Mouse (Mus musculus): Measurements from ENCODE around the gene Gpn3. TPM values are rescaled to one million over a fixed set of nuclear protein-coding genes. Genes with fewer than 3 reads are reported as not detected.
A peak's percentile ranks its signal among the peaks of the same experiment; 100 is the strongest.

The Gpn3 gene
- 3.3 and 5.1 TPM in 2 replicates for polyA plus RNA-seq (2012)

DNA sequence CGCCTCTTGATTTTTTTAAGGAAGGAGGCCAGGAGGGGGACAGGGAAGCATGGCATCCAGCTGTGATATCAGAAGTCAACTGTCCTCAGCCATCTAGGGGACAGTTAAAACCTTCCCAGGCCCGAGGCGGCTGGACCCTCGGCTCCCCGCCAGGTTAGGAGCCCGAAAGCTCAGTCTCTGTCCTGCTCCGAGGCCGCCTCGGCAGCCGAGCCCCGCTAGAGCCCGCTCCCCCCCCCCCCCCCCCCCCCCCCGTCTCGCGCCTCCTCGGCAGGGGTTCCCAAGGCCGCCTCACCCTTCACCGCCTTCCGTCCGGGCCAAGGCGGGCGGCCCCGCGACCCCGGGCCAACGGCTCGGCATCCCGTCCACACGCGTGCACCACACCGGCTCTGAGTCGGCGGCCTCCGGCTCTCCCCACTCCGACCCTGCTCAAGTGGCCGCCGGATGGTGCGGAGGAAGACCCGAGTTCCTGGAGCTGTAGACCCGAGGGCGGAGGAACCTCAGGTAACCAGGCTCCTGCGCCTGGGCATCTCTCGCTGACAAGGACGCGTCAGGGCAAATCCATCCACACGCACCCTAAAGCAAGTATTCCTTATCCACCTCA is at the start of gene Gpn3:
Gpn3 (plus strand) TSS at position 286 of the 601 bp plus-strand sequence.
- Histone ChIP-seq H3K36me3 (ENCODE audit: control insufficient read depth) (peaks cover 65% of the 10 kb centered on the region), H3K9me3 (ENCODE audit: control insufficient read depth, low read length) (no peaks in the 10 kb centered on the region), H3K27me3 (ENCODE audit: control insufficient read depth) (no peaks in the 10 kb centered on the region), H3K4me1 (ENCODE audit: control insufficient read depth) (peaks cover 30% of the 10 kb centered on the region), H3K4me3 (replicated peaks) (peak within 1 kb of the TSS; percentile 66)
- no peak for TF ChIP-seq TAL1 (IDR thresholded peaks at IDR 0.05; ENCODE audit: low read length)
- no peak for TF ChIP-seq GATA1 (IDR thresholded peaks at IDR 0.05; ENCODE audit: low read length)

DNA sequence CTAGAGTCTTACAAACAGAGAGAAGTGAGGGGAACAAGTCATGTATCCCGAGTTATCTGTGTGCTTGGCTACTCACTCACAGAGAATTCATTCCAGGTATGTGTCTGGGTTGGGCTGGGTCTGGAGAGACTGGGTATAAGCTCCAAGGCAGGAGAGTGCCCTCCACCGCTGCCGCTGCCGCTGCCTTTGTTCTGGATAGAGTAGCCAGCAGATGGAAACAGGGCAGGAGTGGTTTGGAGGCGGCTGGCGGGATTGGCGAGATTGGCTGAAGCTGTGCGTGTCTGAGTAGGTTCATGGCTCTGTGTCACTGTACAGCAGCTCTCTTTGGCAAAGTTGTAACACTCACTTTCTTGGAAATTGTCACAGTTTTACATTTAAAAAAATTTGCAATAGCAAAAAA is 48.2 kb upstream of the Gpn3 start:
- Histone ChIP-seq H3K4me3 (replicated peaks) (no peak overlapping the region), H3K36me3 (ENCODE audit: control insufficient read depth) (peaks cover 65% of the 10 kb centered on the region), H3K9me3 (ENCODE audit: control insufficient read depth, low read length) (no peaks in the 10 kb centered on the region), H3K4me1 (ENCODE audit: control insufficient read depth) (no peaks in the 10 kb centered on the region), H3K27me3 (ENCODE audit: control insufficient read depth) (no peaks in the 10 kb centered on the region)
- no peak for TF ChIP-seq TAL1 (IDR thresholded peaks at IDR 0.05; ENCODE audit: low read length)
- TF ChIP-seq GATA1 (IDR thresholded peaks at IDR 0.05; ENCODE audit: low read length), result no peak

DNA sequence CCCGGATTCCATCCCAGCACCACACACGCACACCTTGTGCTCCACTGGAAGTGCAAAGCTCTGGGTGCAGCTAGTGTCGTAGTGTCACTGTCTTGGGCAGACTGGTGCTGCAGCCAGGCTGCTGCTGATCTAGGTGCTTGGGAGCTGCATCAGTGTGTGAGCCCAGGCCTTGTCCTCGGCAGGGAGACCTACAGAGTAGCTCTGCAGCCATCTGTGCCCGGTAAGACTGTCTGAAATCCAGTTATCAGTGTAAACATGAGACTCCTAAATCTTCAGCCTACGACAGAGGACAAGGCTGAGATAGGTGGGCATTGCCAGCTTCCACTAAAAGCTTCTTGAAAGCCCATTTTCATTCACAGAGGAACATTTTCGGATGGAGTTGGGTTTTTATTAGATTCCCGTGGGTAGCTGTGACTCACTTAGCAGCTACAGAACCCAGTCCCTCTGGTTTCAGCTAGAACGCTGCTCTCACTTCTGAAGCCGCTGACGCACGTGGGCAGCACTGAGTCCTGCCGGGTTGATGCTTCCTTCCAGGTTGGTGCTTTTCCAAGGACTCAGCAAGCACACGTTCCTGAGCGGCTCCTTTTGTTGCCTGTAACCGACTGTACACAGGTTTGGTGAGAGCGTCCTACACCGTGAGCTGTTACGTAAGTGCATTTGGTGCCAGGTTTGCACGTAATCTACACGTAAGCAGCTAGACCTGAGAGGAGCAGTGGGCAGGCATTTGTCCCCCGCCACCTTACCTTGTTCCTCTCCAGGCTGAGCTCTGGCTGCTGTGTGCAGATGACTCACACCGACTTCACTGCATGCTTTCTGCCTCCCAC is 46.9 kb upstream of the Gpn3 start:
- Histone ChIP-seq H3K27me3 (ENCODE audit: control insufficient read depth) (no peaks in the 10 kb centered on the region), H3K4me3 (replicated peaks) (no peak overlapping the region), H3K4me1 (ENCODE audit: control insufficient read depth) (no peaks in the 10 kb centered on the region), H3K9me3 (ENCODE audit: control insufficient read depth, low read length) (no peaks in the 10 kb centered on the region), H3K36me3 (ENCODE audit: control insufficient read depth) (peaks cover 61% of the 10 kb centered on the region)
- no peak for TF ChIP-seq TAL1 (IDR thresholded peaks at IDR 0.05; ENCODE audit: low read length)
- no peak for TF ChIP-seq GATA1 (IDR thresholded peaks at IDR 0.05; ENCODE audit: low read length)

DNA sequence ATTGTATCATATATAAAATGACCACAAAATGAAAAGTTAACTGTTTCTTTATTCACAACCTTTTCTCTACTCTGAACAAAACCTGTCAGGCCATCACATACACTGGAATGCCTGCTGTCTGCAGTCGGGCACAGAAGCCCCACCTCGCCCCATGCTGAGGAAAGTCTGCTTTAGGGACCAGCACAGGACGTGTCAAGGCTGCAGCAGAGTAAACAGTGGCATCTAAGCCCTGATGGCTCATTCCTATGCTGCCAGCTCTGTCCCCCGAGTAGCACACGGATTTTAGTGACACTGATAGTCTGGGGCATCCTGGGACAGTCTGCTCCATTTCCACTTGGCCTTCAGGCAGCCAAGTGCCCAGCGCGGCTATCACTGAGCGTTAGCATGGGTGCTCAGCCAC is 46.2 kb upstream of the Gpn3 start:
- Histone ChIP-seq H3K9me3 (ENCODE audit: control insufficient read depth, low read length) (no peaks in the 10 kb centered on the region), H3K27me3 (ENCODE audit: control insufficient read depth) (no peaks in the 10 kb centered on the region), H3K36me3 (ENCODE audit: control insufficient read depth) (peaks cover 54% of the 10 kb centered on the region), H3K4me3 (replicated peaks) (no peak overlapping the region), H3K4me1 (ENCODE audit: control insufficient read depth) (no peaks in the 10 kb centered on the region)
- TF ChIP-seq TAL1 (IDR thresholded peaks at IDR 0.05; ENCODE audit: low read length) (no peak), GATA1 (IDR thresholded peaks at IDR 0.05; ENCODE audit: low read length) (no peak)

DNA sequence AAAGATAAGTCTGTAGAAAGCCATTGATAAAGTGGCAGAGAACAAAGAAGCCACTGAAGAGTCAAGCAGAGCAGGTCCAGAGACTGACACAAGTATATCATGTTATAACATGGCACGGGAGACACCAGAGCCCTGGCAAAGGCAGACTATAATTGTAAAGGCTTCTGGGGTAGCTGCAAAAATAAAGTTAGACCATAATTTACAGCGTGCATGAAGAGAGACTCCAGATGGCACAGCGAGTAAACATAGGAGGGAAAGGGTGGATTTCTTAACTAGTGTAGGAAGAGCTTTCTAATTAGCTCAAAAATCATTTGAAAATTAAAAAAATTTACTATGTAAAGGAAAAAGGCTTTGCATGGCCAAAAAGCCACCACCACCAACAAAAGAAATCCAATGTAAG is 44.4 kb upstream of the Gpn3 start:
- H3K4me3 ChIP-seq (replicated peaks), result no peak overlapping the region
- H3K9me3 ChIP-seq (ENCODE audit: control insufficient read depth, low read length), result no peaks in the 10 kb centered on the region
- H3K27me3 ChIP-seq (ENCODE audit: control insufficient read depth), result no peaks in the 10 kb centered on the region
- H3K36me3 ChIP-seq (ENCODE audit: control insufficient read depth), result peaks cover 37% of the 10 kb centered on the region
- H3K4me1 ChIP-seq (ENCODE audit: control insufficient read depth), result no peaks in the 10 kb centered on the region
- TF ChIP-seq GATA1 (IDR thresholded peaks at IDR 0.05; ENCODE audit: low read length) (no peak), TAL1 (IDR thresholded peaks at IDR 0.05; ENCODE audit: low read length) (no peak)

DNA sequence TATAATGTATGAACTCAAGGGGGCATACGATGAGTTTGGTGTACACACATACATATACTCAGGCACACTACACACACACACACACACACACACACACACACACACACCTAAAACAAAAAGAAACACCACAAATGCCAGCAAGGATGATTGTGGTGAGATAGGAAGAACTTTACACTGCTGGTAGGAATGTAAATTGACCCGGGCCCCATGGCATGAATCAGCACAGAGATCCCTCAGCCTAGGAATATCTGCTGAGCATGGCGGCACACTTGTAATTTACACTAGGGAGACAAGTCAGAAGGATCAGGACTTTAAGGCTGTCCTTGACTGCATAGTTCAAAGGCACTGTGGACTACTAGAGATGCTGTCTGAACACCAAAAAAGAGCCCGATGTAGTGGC is 41.4 kb upstream of the Gpn3 start:
- H3K27me3 ChIP-seq (ENCODE audit: control insufficient read depth), result no peaks in the 10 kb centered on the region
- no peak for TF ChIP-seq TAL1 (IDR thresholded peaks at IDR 0.05; ENCODE audit: low read length)
- TF ChIP-seq GATA1 (IDR thresholded peaks at IDR 0.05; ENCODE audit: low read length), result no peak
- H3K4me3 ChIP-seq (replicated peaks), result no peak overlapping the region
- peaks cover 3% of the 10 kb centered on the region for H3K4me1 ChIP-seq (ENCODE audit: control insufficient read depth)
- H3K9me3 ChIP-seq (ENCODE audit: control insufficient read depth, low read length), result no peaks in the 10 kb centered on the region
- H3K36me3 ChIP-seq (ENCODE audit: control insufficient read depth), result peaks cover 16% of the 10 kb centered on the region

DNA sequence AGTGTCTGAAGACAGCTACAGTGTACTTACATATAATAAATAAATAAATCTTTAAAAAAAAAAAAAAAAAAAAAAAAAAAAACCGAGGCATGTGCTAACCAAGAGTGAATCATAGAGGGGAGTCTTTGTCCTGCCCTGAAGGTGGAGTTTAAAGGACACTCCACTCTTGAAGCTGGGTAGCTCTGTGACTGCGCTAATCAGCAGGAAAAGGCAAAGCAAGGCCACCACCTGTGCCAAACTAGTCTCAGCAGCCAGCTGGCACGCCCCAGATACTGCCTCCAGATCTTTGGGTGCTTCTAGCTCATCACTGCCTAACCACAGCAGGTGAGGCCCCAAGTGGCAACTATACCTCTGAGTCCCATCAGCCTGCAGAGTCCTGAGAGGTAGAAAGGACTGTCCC is 37.0 kb upstream of the Gpn3 start:
- Histone ChIP-seq H3K4me3 (replicated peaks) (no peak overlapping the region), H3K9me3 (ENCODE audit: control insufficient read depth, low read length) (no peaks in the 10 kb centered on the region), H3K27me3 (ENCODE audit: control insufficient read depth) (no peaks in the 10 kb centered on the region), H3K36me3 (ENCODE audit: control insufficient read depth) (no peaks in the 10 kb centered on the region; the same call in 1 of the 2 replicates), H3K4me1 (ENCODE audit: control insufficient read depth) (peaks cover 5% of the 10 kb centered on the region)
- TF ChIP-seq TAL1 (IDR thresholded peaks at IDR 0.05; ENCODE audit: low read length) (no peak), GATA1 (IDR thresholded peaks at IDR 0.05; ENCODE audit: low read length) (no peak)

DNA sequence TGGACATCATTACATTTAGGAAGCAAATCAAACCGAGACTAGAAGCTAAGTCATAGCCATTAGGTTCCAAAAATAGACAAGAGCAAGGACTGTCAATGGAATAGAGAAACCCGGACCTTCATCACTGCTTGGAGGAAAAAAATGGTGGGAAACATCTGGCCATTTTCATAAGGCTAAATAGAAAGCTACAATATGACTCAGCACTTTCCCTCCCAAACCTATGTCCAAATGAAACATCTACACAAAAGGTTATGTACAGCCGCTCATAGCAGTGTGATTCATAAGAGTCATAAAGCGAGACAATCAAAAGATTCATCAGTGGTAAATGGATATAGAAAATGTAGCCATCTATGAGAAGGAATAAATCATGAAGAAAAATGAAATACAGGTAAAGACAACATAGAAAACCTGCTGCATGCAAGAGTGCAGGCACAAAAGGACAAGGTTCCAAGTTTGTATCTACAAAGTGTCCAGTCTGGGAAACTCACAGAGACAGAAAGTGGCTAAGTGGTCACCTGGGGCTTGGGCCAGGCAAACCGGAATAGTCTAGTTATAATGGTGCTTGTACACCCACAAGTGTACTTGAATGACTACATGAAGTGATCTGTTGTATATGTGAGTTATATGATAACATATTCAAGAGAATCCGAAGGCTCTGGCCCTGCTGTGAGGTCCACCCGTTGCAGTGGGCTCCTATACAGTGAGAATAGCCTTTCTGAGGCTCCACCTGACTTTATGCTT is 35.0 kb upstream of the Gpn3 start:
- no peak for TF ChIP-seq GATA1 (IDR thresholded peaks at IDR 0.05; ENCODE audit: low read length)
- TF ChIP-seq TAL1 (IDR thresholded peaks at IDR 0.05; ENCODE audit: low read length), result no peak
- Histone ChIP-seq H3K4me1 (ENCODE audit: control insufficient read depth) (peaks cover 5% of the 10 kb centered on the region), H3K4me3 (replicated peaks) (no peak overlapping the region), H3K36me3 (ENCODE audit: control insufficient read depth) (no peaks in the 10 kb centered on the region; the same call in 1 of the 2 replicates), H3K27me3 (ENCODE audit: control insufficient read depth) (no peaks in the 10 kb centered on the region), H3K9me3 (ENCODE audit: control insufficient read depth, low read length) (no peaks in the 10 kb centered on the region)

DNA sequence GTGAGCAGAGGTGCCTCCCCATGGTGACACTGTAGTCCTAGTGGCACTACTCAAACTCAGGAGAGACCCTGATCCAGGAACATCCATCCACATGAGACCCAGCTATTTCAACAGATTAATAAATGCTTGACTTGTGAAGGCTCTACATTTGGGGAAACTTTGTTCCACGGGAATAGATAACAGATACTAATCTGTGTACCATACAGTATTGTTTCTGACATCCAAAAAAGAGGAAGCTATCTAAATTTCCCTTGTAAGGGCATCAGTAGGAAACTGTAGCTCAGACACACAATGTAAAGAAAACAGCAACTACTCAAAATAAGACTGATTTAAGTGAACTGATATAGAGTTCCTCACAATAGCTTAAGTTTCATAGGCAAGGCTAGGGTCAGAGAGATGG is 28.8 kb upstream of the Gpn3 start:
- no peaks in the 10 kb centered on the region; the same call in 1 of the 2 replicates for H3K36me3 ChIP-seq (ENCODE audit: control insufficient read depth)
- H3K27me3 ChIP-seq (ENCODE audit: control insufficient read depth), result no peaks in the 10 kb centered on the region
- H3K4me1 ChIP-seq (ENCODE audit: control insufficient read depth), result no peaks in the 10 kb centered on the region
- no peak overlapping the region for H3K4me3 ChIP-seq (replicated peaks)
- H3K9me3 ChIP-seq (ENCODE audit: control insufficient read depth, low read length), result peaks cover 3% of the 10 kb centered on the region; the same call in 1 of the 2 replicates
- TF ChIP-seq GATA1 (IDR thresholded peaks at IDR 0.05; ENCODE audit: low read length) (no peak), TAL1 (IDR thresholded peaks at IDR 0.05; ENCODE audit: low read length) (no peak)

All from erythroblast, embryonic 14.5 days (primary cell).